Mouse (Mus musculus) ovary, adult 18-20 months (tissue): ENCODE measurements around the gene Fubp1.

Source experiments
- DNase-seq: peaks from one replicate; pipeline ENCODE4 v3.0.0; 2022; ENCODE audit warnings: low spot score, mixed read lengths

Fubp1 gene

GRCm38 (mm10) chr3:152209967-152210634 lies at the start of gene Fubp1, which contains the start of gene Dnajb4:
TSS of gene Fubp1 (plus strand) at chr3:152210422.
TSS of gene Dnajb4 (minus strand) at chr3:152210302.
- peak; percentile 99 for DNase-seq

GRCm38 (mm10) chr3:152160607-152161006 lies 49.6 kb upstream of the Fubp1 start:
- no peak for DNase-seq

GRCm38 (mm10) chr3:152163320-152163719 lies 46.9 kb upstream of the Fubp1 start:
- DNase-seq = no peak

DNA sequence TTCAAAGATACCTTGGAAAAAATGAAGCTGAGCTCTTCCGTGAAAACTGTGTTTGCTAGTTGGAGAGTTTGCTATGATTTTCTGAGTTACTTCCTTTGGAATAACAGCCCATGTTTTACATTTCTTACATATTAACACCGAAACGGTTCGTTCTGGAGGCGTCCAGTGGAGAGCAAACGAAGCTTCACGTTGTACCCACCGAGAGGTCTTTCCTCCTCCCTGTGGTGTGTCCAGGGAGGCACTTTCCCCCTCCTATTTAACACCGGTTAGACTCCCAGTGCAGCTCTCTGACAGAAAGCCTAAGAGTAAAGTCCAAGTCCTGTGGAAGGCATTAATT lies 45.2 kb upstream of the Fubp1 start:
- DNase-seq = no peak

GRCm38 (mm10) chr3:152165351-152166098 lies 44.7 kb upstream of the Fubp1 start:
- DNase-seq = no peak

DNA sequence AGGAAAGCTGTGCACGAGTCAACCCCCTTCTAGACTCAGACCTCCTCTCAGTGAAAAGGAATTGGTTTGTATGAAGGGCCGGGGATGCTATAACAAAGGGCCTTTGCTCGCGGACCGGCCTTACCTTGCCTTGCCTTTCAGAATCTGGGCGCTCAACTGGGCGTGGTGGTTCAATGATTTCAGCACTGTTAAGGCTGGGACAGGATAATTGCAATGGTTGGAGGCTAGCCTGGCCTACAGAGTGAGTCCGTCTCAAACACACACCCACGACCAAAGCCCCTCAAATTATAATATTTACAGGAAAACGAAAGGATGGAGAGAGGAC lies 44.2 kb upstream of the Fubp1 start, which contains the start of gene Gipc2:
Gene Gipc2 (minus strand): TSS at position 132 of the 325 bp plus-strand sequence.
- DNase-seq = no peak

DNA sequence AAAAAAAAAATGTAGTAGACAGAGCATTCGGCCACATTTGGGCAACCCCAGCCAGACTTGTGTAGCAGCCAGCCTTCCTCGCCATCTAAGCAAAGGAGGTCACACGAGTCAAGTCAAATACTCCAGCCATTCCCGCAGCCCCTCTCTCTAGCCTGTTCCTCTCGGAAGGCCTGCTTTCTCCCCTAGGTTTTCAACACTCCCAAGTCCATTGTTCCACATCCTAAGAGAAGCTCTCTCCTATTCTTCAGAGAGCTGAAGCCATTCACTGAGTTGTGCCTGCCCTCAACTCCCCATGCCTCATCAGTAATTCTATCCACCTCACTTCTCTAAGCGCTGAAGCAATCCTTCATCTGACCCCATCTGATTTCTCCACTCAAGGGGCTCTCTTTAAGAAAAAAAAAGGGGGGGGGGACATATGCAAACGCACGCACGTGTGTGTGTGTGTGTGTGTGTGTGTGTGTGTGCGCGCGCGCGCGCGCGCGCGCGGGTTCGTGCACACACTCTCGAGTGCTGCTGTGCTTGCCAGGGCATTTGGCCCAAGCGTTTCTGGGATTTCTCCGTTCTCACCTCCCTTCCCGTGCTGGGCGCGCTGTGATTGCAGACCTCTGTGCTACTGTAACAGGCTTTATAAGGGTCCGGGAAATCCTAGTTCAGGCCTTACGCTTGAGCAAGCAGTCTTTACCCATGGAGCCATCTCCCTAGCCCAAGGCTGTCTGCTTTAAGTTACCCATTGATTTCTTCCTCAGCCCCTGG lies 43.3 kb upstream of the Fubp1 start:
- no peak for DNase-seq

- DNase-seq = no peak
Observed at GRCm38 (mm10) chr3:152168007-152168406, 42.2 kb upstream of the Fubp1 start.

DNA sequence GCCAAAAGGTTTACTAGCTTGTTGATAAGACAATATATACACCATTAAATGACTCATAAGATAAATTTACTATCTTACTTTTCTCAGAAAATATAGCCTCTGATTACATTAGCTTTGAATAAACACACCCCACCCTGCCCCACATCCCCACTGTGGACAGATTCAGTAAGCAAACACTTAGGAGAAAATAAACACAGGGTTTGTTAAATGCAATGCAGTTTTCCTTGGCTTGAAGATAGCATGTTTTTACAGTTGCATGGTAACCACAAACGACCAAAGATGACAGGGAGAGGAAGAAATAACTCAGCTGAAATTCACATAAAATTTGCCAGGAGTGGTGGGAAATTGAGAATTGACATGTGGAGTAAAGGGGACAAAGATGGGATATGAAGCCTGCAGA lies 39.8 kb upstream of the Fubp1 start:
- no peak for DNase-seq

- DNase-seq = no peak
Observed at GRCm38 (mm10) chr3:152171236-152171635, 39.0 kb upstream of the Fubp1 start.

DNA sequence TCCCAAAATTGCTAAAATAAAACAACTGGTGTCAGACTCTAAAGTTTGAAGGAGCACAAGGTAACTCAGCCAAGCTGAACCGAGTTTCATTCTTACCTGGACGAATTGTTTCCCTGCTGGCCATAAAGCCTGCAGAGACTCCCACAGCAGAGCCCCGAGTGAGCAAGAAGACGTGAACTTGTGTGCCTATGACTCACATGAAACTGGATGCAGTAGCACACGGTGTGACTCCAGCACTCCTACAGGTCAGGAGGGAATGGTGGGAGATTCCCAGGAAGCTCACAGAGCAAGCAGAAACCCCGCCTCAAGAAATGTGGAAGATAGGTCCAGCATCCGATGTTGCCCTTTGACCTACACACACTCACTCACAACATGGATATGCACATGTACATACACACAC lies 38.4 kb upstream of the Fubp1 start:
- DNase-seq = no peak

GRCm38 (mm10) chr3:152172322-152172935 lies 37.8 kb upstream of the Fubp1 start:
- no peak for DNase-seq

- no peak for DNase-seq
Observed at GRCm38 (mm10) chr3:152178816-152179215, 31.4 kb upstream of the Fubp1 start.

- DNase-seq = no peak
Observed at GRCm38 (mm10) chr3:152179285-152179684, 30.9 kb upstream of the Fubp1 start.

- DNase-seq = no peak
Observed at GRCm38 (mm10) chr3:152180624-152181023, 29.6 kb upstream of the Fubp1 start.

DNA sequence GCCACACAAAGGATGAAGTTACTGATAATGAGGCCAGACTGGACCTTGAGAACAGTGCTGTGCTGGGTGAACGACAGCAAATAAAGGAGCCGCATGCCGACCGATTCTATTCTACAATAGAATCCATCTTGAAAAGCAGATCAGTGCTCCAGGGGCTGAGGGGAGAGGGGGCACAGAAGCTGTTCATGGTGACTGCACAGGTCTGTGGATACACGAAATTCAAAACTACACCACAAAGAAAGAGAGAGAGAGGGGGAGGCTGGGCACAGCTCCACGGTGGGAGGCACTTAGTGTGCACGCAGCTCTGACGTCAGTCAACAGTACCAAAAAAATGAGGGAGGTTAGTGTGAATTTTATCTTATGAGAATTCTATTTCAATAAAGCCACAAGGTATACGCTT lies 26.7 kb upstream of the Fubp1 start:
- no peak for DNase-seq

GRCm38 (mm10) chr3:152186106-152186505 lies 24.1 kb upstream of the Fubp1 start:
- DNase-seq = no peak

GRCm38 (mm10) chr3:152189306-152189705 lies 20.9 kb upstream of the Fubp1 start:
- DNase-seq = no peak

DNA sequence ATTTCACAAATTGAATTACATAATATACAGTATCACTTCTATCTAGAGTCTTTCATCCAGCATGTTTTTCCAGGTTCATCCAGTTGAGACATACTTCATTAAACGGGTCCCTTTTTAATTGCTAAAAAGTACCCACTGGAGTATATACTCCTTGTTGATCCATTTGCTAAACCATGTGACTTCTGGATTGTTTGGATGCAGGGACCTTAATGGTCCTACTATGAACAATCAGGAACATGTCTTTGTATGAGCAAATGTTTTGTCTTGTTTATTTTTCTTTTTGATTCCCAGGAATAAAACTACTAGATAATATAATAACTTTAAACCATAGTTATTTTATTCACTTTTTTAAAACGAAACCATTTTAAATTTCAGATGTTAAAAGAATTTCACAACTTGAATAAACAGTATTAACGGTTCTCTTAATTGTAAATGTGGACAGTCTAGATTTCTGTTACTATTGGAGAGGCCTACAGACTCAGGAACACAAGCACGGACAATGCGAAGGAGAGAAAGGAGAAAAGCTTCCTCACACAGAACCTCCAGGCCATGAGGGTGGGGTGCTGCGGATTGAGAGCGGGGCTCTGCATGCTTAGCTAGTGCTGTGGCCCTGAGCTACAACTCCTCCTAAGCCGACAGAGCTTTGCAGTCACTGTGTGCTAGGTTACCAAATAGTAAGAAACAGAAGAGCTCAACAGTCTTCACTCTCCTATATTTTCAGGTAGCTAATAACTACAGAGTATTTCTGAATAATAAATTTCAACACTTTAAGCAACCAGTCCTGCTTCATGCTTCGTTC lies 19.3 kb upstream of the Fubp1 start:
- DNase-seq = no peak

GRCm38 (mm10) chr3:152191791-152192237 lies 18.4 kb upstream of the Fubp1 start:
- no peak for DNase-seq

DNA sequence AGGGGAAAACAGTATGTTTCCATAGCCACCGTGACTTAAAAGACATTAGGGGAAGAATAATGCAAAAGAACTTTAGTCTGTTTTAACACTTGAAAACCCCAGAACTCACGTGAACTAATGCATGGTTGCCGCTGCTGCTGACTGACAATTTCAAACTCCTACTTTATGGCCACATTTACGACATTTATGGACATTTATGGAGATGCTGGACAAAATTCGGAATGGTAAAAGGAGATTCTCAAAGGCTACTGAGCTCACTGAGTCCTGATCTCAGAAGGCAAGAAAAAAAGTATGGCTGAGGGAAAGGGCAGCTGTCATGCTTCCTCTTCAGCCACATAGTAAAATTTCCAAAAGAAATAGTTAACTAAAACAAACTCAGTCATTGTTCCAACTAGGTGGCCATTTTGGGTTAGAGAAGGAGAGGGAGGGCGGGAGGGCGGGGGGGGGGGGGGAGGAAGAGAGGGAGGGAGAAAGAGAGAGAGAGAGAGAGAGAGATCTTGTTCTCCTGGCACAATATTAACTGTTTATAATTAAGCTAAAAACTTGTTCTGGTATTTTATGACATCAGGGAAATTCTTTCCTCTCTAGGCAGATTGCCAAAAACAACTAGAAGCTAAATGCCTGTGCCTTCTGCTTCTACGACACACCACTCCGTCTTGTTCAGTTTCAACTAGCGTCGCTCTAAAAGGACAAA lies 17.8 kb upstream of the Fubp1 start:
- DNase-seq = no peak
